Mouse (Mus musculus): ENCODE data around the gene Adamts16.

Gene Adamts16

GRCm38 (mm10) chr13:70716022-70716421 lies 125.6 kb downstream of the Adamts16 start:
- in situ Hi-C loops (cut with MboI, MseI) = no loop called here

GRCm38 (mm10) chr13:70714081-70714775 lies 127.4 kb downstream of the Adamts16 start:
- in situ Hi-C loops (cut with MboI, MseI) = no loop called here

GRCm38 (mm10) chr13:70713331-70713730 lies 128.3 kb downstream of the Adamts16 start:
- in situ Hi-C loops (cut with MboI, MseI) = no loop called here

- in situ Hi-C loops (cut with MboI, MseI) = no loop called here
Measured at GRCm38 (mm10) chr13:70707158-70707854, 134.3 kb downstream of the Adamts16 start.

- in situ Hi-C loops (cut with MboI, MseI) = no loop called here
Measured at GRCm38 (mm10) chr13:70702904-70703303, 138.7 kb downstream of the Adamts16 start.

GRCm38 (mm10) chr13:70698812-70699387 lies 142.7 kb downstream of the Adamts16 start:
- in situ Hi-C loops (cut with MboI, MseI) = no loop called here

- in situ Hi-C loops (cut with MboI, MseI) = no loop called here
Measured at GRCm38 (mm10) chr13:70689452-70689960, 152.1 kb downstream of the Adamts16 start.

- in situ Hi-C loops (cut with MboI, MseI) = no loop called here
Measured at GRCm38 (mm10) chr13:70685825-70686224, 155.8 kb downstream of the Adamts16 start.

- in situ Hi-C loops (cut with MboI, MseI) = no loop called here
Measured at GRCm38 (mm10) chr13:70684976-70685609, 156.5 kb downstream of the Adamts16 start.

GRCm38 (mm10) chr13:70681411-70682183 lies 160.0 kb downstream of the Adamts16 start:
- in situ Hi-C loops (cut with MboI, MseI) = no loop called here

- in situ Hi-C loops (cut with MboI, MseI) = no loop called here
Measured at GRCm38 (mm10) chr13:70680316-70680715, 161.3 kb downstream of the Adamts16 start.

Data from regulatory T cell (primary cell).